Mouse (Mus musculus) kidney, adult 2 months (tissue): ENCODE data around the gene Mark2. TPM values are rescaled to one million over a fixed set of nuclear protein-coding genes. Genes with fewer than 3 reads are reported as not detected.

ENCODE experiments used
- DNase-seq: peaks from one replicate; pipeline ENCODE4 v3.0.0; 2021
- H3K27ac ChIP-seq: fragments of 200-500 bp; 2 replicates; pipeline ENCODE4 v1.5.1; 2012; ENCODE audit warnings: low read depth, low read length, control low read depth, inconsistent platforms; ENCODE audit not compliant: insufficient read depth
- H3K27me3 ChIP-seq: fragments of 200-500 bp; replicated peaks from 2 replicates; pipeline ENCODE4 v1.6.1; 2012; ENCODE audit warnings: mild to moderate bottlenecking, moderate library complexity, low read length, inconsistent platforms; ENCODE audit not compliant: control insufficient read depth, insufficient read depth
- H3K36me3 ChIP-seq: fragments of 200-500 bp; 2 replicates; pipeline ENCODE4 v1.6.1; 2012; ENCODE audit warnings: mild to moderate bottlenecking, moderate library complexity, low read length, inconsistent platforms; ENCODE audit not compliant: control insufficient read depth, insufficient read depth
- H3K4me1 ChIP-seq: fragments of 200-500 bp; 2 replicates; pipeline ENCODE4 v1.6.1; 2011; ENCODE audit warnings: low read length; ENCODE audit not compliant: control insufficient read depth, insufficient read depth
- H3K4me3 ChIP-seq: fragments of 200-500 bp; 2 replicates; pipeline ENCODE4 v1.5.1; 2011; ENCODE audit warnings: mild to moderate bottlenecking, low read depth, low read length, control low read depth; ENCODE audit not compliant: insufficient read depth
- CTCF ChIP-seq: fragments of 200-500 bp; conservative IDR thresholded peaks from 2 replicates; pipeline ENCODE4 v1.5.1; 2011; ENCODE audit warnings: low read depth, mild to moderate bottlenecking, control low read depth, low read length, moderate library complexity, mixed read lengths; ENCODE audit not compliant: insufficient read depth, insufficient read length
- POLR2A ChIP-seq: fragments of 200-500 bp; IDR thresholded peaks from one replicate; pipeline ENCODE4 v1.6.1; 2011; ENCODE audit warnings: low read depth, low read length, control low read depth
- WGBS: fragments of 180-500 bp; shearing (Covaris S2); methylation state at CpG from one replicate; pipeline ENCODE4 v1.1.7; 2018; 5-methylcytosine and 5-hydroxymethylcytosine counted together
- polyA plus RNA-seq: library from polyadenylated mRNA; depleted of rRNA; stranded (reverse); fragments of >200 nt; gene quantifications from 2 replicates; pipeline ENCODE4 v1.2.3, GENCODE M21; 2012

The Mark2 gene
- polyA plus RNA-seq, 1 experiment, result 85.0 TPM

- TF ChIP-seq CTCF (no peak), POLR2A (no peak)
Measured at GRCm38 (mm10) chr19:7261476-7261875, 80.2 kb downstream of the Mark2 start.

GRCm38 (mm10) chr19:7257881-7258280, 83.8 kb downstream of the Mark2 start:
- H3K27ac ChIP-seq, result no peak overlapping the region

More at GRCm38 (mm10) chr19:7261476-7261875, 80.2 kb downstream of the Mark2 start:
- DNase-seq, result no peak
- Histone ChIP-seq H3K27ac (no peak overlapping the region), H3K36me3 (no peaks in the 10 kb centered on the region), H3K27me3 (no peaks in the 10 kb centered on the region), H3K4me1 (no peaks in the 10 kb centered on the region), H3K4me3 (no peak overlapping the region)
- WGBS, result 97% methylated on average over 1 of the region's 1 CpGs

GRCm38 (mm10) chr19:7246021-7246420, 95.6 kb downstream of the Mark2 start:
- no peak for DNase-seq
- no peak overlapping the region for H3K27ac ChIP-seq
- WGBS, result 76% methylated on average over 3 of the region's 3 CpGs
- H3K4me3 ChIP-seq, result no peak overlapping the region
- H3K4me1 ChIP-seq, result no peaks in the 10 kb centered on the region; the same call in 1 of the 2 replicates
- TF ChIP-seq CTCF, result no peak
- no peak for TF ChIP-seq POLR2A
- H3K27me3 ChIP-seq, result no peaks in the 10 kb centered on the region
- no peaks in the 10 kb centered on the region for H3K36me3 ChIP-seq

More at GRCm38 (mm10) chr19:7257881-7258280, 83.8 kb downstream of the Mark2 start:
- TF ChIP-seq POLR2A, result no peak
- TF ChIP-seq CTCF, result no peak
- Histone ChIP-seq H3K4me1 (no peaks in the 10 kb centered on the region), H3K27me3 (no peaks in the 10 kb centered on the region), H3K4me3 (no peak overlapping the region), H3K36me3 (no peaks in the 10 kb centered on the region)
- DNase-seq, result peak; percentile 38
- WGBS, result 63% methylated on average over 5 of the region's 5 CpGs

DNA sequence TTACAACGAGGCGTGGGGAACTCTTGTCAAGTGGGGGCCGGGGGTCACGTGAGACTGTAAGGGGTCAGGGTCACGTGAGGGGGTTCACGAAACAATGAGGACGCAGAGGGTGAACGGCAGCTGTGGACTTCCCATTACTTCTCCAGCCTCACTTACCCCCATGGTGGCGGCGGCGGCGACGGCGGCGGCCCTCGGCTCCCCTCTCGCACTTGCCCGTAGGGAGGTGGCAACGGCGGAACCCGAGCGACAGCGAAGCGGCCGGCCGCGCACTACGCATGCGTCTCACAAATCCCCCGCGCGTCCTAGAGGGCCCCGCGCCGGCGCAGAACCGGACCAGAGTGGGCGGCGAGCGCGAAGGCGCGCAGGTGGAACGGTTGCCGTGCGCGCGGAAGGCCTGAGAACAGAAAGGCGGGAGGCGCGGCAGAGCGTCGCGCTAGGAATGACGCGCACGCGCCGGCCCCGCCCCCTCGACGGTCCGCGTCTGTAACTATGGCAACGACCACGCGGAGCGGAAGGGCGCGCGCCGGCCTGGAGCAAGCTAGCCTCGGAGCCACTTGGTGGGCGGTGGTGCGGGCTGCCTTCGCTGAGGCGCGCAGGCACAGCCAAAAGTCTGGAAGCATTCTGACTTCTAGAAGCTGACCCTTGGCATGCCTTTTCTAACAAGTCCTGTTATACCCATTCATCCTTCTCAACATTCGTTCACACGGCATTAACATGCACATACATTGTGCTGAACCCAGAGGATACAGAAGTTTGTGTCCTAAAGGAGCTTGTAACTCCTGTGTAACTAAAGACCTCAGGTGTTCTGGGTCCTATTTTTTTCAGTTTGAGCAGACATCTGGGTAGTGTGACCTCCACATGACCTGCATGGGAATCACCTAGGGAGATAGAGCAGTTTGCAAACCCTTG, 100.6 kb downstream of the Mark2 start, which contains the start of gene Naa40:
Gene Naa40 (minus strand): TSS at position 402 of the 909 bp plus-strand sequence.
- peak; percentile 96 for DNase-seq
- under 1% methylated on average over 80 of the region's 80 CpGs for WGBS
- TF ChIP-seq POLR2A (no peak), CTCF (no peak)

GRCm38 (mm10) chr19:7240291-7240690, 101.4 kb downstream of the Mark2 start:
- peak overlapping the region; percentile 22; the same call in 1 of the 2 replicates for H3K27ac ChIP-seq
- TF ChIP-seq POLR2A (no peak), CTCF (no peak)
- peaks cover 2% of the 10 kb centered on the region; the same call in 1 of the 2 replicates for H3K4me1 ChIP-seq
- DNase-seq, result no peak
- 1% methylated on average over 13 of the region's 13 CpGs for WGBS
- peak overlapping the region; percentile 74 for H3K4me3 ChIP-seq
- H3K27me3 ChIP-seq, result no peaks in the 10 kb centered on the region
- no peaks in the 10 kb centered on the region for H3K36me3 ChIP-seq

More for the DNA sequence above, 100.6 kb downstream of the Mark2 start, which contains the start of gene Naa40:
- peak within 1 kb of the TSS; percentile 74 for H3K4me3 ChIP-seq
- H3K27me3 ChIP-seq, result no peaks in the 10 kb centered on the region
- H3K36me3 ChIP-seq, result no peaks in the 10 kb centered on the region
- H3K27ac ChIP-seq, result peak within 1 kb of the TSS; percentile 69; the same call in 1 of the 2 replicates
- H3K4me1 ChIP-seq, result peaks cover 2% of the 10 kb centered on the region; the same call in 1 of the 2 replicates

DNA sequence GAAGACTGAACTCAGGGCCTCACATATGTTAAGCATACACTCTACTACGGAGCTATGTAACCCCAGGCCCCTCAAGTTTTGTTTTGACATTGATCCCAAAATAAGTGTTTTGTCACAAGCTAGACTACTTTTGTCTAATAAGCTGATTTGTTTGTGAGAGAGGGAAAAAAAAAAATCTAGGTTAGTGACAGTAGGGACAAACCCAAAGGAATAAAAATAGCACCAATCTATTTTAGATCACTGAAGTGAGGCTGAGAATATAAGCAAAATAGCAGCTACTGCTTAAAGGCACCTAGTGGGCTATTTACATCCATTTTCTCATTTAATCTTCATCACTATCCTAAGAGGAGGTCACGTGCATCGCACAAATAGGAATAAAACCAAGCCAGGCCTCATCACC, 102.1 kb downstream of the Mark2 start:
- Histone ChIP-seq H3K4me3 (0 out of 2 replicates have a peak overlapping the region, but pooled peaks have one; percentile 74), H3K27me3 (no peaks in the 10 kb centered on the region), H3K36me3 (no peaks in the 10 kb centered on the region), H3K27ac (no peak overlapping the region), H3K4me1 (peaks cover 2% of the 10 kb centered on the region; the same call in 1 of the 2 replicates)
- no peak for DNase-seq
- 71% methylated on average over 3 of the region's 3 CpGs for WGBS
- no peak for TF ChIP-seq POLR2A
- TF ChIP-seq CTCF, result no peak

DNA sequence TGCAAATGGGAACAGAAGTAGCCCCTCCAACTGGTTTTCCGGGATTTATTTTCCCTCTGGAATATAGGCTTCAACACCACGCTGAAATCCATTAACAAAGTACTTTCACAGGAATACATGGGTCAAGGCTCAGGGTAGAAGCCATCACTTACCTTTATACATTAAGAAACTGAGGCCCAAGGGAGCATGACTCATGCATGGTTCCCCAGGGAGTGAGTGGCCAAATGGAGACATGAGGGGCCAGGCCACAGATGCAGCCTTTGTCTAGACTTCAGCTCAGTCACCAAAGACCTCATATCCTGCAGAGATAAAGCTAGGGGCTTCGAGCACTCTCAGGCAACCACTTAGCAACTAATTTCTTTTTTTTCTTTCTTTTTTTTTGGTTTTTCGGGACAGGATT, 104.9 kb downstream of the Mark2 start:
- H3K27ac ChIP-seq, result no peak overlapping the region
- TF ChIP-seq CTCF (no peak), POLR2A (no peak)

More for the DNA sequence above, 104.9 kb downstream of the Mark2 start:
- no peaks in the 10 kb centered on the region for H3K27me3 ChIP-seq
- no peak overlapping the region for H3K4me3 ChIP-seq
- 85% methylated on average over 4 of the region's 4 CpGs for WGBS
- H3K36me3 ChIP-seq, result no peaks in the 10 kb centered on the region
- DNase-seq, result no peak
- H3K4me1 ChIP-seq, result peaks cover 2% of the 10 kb centered on the region; the same call in 1 of the 2 replicates
